Mouse (Mus musculus) stomach, postnatal 0 days (tissue): ENCODE data around the gene Cyth3.

Experiments used
- CTCF ChIP-seq: IDR thresholded peaks from 2 replicates; pipeline ENCODE4 v1.5.1; 2016; ENCODE audit warnings: antibody characterized with exemption, low read depth, mild to moderate bottlenecking, moderate library complexity
- EP300 ChIP-seq: optimal IDR thresholded peaks from 2 replicates; pipeline ENCODE3; 2016; ENCODE audit warnings: antibody characterized with exemption

GRCm38 (mm10) chr5:143704875-143705658, 82.8 kb downstream of the Cyth3 start:
- no peak for TF ChIP-seq EP300
- TF ChIP-seq CTCF: no peak
